Mouse (Mus musculus): ENCODE data around the gene Phrf1. TPM values are rescaled to one million over a fixed set of nuclear protein-coding genes. Genes with fewer than 3 reads are reported as not detected.

Phrf1 gene
- 119 and 133 TPM in 2 replicates for polyA plus RNA-seq (2012; ENCODE audit: low replicate concordance)

DNA sequence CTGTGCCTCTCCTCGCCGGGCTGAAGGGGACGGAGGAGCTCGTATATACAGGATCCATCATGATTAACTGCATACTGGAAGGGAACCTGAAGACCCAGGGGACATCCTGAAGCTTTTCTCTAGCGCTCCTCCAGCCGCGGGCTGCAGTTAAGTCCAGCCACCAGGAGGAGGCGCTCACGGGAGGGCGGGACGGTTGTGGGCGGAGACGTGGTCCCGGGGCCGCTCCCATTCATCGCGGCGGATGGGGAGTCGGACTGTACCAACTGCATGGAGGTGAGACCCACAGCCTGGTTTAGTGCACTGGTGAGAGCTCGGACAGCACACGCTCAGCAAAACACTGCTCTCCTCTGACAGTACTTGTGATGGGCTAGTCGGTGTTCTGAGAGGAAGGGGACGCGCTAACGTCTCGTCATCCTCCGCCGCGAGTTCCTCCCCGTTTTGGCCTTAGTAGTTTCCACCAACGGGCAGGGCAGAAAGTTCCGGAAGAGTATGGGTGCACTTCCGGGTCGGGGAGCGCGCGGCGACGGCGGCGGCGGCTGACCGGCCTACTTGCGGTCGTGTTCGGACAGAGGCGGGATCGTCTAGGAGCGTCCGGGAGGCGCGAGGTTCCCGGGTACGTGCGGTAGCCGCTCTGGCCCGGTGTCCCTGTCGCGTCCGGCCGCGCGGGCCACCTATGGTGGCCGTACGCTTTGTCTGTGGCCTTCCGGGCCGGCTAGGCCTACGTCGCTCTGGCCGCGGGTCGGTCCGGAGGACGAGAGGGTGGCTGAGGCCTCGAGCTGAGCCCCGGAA, at the start of gene Phrf1:
Gene Phrf1, plus strand, starts transcription at position 506 of the 789 bp plus-strand sequence.

DNA sequence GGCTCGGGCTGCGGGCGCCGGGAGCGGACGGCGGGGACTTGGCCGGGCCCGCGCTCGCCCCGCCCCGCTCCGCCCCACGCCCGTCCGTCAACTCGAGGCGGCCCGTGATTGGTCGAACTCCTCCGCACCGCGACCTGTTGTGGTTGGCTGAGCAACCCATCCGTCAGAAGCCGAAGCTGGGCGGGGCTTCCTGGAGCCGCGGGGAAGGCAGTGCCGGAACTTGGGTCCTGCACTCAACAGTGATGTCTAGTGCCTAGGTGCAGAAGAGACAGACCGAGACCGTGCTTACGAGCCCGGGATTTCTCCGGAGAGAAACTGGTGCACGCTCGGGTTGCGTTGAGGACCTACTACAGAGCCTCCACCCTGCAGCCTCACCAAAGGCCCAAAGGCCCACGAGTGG, 34.6 kb upstream of the Phrf1 start, which contains the start of the genes Hras and Lrrc56:
Gene Hras, minus strand, starts transcription at position 58 of the 400 bp plus-strand sequence.
Gene Lrrc56, plus strand, starts transcription at position 210 of the 400 bp plus-strand sequence.

DNA sequence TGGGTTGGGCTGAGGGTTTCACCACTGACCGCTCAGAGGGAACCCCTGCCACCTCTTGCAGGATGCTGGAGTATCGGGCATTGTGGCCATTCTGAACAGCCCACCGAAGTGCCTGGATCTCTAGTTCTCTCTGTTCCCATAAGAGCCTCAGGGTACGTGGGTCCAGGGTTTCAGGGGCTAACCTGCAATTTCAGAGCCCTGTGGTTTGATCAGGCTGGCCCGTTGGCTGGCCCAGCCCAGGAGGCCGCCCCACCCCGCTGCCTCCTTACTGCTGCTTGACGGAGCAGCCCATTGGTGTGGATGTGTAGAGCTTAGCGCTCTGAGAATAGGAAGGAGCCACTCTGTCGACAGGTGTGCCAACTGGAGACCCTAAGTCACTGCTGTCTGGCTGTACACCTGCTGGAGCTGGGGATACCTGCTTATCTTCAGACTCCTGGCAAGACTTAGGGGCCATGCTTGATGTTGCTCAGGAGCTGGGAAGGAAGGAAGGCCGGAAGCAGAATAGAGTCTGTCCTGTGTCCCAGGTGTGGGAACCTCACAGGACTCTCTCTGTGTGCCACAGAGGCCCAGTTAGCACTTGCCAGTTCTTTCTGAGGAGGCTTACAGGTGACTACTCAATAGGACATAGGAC, 14.9 kb upstream of the Phrf1 start, which contains the start of gene Lmntd2:
Gene Lmntd2, minus strand, starts transcription at position 476 of the 631 bp plus-strand sequence.

DNA sequence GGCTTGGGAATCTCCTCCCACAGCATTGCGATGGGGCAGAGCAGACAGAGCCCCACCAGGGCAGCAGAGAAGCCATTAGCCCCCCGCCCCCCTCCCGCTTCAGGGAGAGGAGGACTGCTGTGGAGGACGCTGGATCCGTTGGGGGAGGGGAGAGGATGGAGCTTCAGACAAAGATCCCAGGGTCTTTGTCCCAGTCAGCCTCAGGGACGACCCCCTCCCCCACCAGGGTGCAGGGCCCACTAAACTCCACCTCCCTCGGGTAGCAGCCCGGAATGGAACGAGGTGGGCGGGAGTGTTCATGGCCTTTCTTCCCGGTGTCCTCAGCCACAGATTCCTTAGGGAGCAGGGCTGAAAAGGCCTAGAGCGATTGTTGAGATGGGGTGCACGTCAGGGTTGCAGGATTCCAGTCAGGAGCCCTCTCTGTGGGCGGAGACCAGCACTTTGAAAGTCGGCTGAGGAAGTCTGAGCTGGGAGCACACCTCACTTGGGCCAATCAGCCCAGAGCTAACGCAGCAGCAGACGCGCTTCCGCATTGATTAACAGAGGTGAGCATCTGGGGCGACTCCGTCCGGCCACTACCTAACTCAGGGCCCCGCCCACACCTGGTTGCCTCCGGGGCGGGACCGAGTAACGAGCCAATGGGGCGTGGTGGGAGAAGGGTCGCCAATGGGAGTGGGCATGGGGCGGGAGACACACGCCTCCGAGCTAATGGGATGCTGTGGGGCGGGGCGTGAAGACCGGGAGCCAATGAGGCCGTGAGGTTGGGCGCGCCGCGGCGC, 13.3 kb upstream of the Phrf1 start, which contains the start of gene Rassf7:
Gene Rassf7, plus strand, starts transcription at position 760 of the 779 bp plus-strand sequence.

DNA sequence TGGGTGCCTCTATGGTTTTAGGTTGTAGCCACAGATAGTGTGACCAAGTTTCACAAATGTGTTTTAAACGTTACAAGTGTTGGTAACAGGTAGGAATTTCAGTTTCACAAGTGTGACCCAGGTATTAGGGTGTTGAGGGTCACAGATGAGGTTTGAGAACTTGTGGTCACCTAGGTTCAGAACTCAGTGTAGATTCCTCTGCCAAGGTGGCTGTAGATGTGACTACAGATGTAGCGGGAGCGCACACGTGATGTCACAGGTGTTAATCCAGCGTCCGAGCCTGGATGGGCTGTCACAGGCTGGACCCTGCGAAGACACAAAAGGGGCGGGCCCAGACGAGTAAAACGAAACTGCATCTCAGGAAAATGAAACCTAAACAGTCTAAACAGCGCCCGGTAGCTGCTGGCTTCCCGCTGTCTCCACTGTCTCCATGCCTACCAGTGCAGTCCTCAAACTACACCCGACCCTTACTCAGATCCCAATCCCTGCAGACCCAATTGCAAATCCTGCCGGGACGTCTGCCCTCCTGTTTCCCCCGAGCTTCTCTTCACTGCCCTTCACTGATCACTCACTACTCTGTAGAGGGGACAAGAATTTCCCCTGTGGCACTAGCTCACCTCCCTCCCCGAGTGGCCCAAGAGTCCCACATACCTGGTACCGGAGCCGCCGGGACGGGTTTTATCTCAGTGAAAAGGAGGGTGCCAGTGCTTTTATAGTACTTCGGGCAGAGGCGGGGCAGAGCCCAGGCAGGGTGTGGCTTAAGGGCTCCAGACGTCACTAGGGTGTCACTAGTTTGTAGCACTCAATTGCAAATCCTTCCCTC, 37.4 kb downstream of the Phrf1 start, which contains the start of gene Irf7:
Gene Irf7, minus strand, starts transcription at position 743 of the 823 bp plus-strand sequence.

DNA sequence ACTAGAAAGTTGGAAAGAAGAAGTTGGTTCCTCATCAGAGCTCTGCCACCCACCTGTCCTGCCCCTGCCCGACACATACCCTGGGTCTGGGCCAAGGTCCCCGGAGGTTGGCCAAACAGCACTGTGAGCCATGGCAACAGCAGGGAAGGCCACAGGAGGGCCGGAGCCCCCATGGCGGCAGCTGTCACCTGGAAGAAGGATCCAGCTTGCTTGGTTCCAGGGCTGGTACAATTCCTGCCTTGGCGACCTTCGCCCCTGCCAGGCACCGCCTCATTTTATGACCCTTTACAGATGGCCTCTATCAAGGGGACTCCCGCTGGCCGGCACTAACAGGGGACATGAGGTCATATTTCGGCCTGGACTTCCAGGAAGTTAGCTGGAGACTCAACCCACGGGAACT, 48.0 kb downstream of the Phrf1 start, which contains the start of gene Cdhr5:
Gene Cdhr5, minus strand, starts transcription at position 241 of the 400 bp plus-strand sequence.

DNA sequence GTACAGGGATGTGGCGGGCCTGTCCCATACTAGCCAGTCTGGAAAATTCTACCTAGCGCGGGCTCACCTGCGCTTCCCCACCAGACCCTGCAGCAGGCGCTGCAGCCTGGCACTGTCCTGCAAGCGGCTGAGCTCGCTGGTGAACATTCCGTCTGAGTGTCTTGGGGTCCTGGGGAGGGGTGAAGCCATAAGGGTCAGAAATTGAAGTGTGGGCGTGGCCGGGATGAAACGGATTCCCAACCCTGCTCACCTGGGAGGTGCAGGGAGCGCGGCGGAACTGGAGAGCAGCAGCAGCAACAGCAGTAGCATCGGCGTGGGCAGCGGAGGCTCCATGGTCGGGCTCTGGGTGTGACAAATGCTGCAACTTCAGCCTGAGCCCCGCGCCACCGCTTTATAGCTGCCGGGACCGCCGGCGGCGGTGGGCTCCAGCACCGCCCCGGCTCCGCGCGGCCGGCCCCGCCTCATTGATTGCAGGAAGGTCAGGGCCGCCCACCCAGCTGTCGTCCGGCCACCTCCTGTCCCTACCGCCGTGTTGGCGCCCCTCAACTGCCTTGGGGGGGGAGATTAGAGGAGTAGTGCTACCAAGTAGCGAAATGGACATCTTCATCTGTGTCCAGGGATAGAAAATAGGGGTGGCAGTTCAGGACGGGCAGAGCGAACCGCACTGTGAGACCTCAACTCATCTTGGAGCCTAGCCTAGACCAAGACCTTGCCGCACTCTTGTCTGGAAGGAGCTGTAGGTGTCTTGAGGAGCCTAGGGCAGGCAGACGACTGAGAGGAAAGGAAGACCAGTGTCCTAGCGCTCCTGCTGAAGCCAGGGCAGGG, 50.4 kb downstream of the Phrf1 start, which contains the start of gene Sct:
Gene Sct, minus strand, starts transcription at position 368 of the 825 bp plus-strand sequence.

DNA sequence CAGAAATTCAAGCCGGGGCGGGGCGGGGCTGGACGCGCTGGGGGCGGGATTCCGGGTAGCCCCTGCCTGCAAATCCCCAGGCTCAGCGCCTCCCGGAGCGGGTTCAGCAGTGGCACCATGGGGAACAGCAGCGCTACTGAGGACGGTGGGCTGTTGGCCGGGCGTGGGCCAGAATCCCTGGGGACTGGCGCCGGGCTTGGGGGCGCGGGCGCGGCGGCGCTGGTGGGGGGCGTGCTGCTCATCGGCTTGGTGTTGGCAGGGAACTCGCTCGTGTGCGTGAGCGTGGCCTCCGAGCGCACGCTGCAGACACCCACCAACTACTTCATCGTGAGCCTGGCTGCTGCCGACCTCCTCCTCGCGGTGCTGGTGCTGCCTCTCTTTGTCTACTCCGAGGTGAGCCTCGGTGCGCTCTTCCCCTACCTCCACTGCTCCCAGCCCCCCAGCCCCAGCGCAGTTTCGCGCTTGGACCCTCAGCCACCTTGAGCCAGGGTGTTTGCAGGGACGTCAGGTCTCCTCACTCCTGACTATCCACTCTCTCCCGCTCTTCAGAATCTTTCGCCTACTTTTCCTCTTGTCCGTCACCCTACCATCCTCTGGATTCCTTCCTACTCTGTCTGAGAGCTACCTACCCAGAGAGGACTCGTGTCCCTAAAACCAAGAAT, 63.5 kb downstream of the Phrf1 start, which contains the start of gene Drd4:
Gene Drd4, plus strand, starts transcription at position 86 of the 662 bp plus-strand sequence.

Other genes with a start within 250 kb of the Phrf1 start
- 25.7 and 51.0 TPM in 2 replicates for gene Ifitm3, start 218.0 kb upstream of the Phrf1 start, polyA plus RNA-seq (2012; ENCODE audit: low replicate concordance)
- 4.0 and 4.9 TPM in 2 replicates for gene Ifitm6, start 210.9 kb upstream of the Phrf1 start, polyA plus RNA-seq (2012; ENCODE audit: low replicate concordance)
- not detected in 2 replicates for gene Gm17387, start 199.7 kb upstream of the Phrf1 start, polyA plus RNA-seq (2012; ENCODE audit: low replicate concordance)
- gene B4galnt4, start 167.7 kb upstream of the Phrf1 start, polyA plus RNA-seq (2012; ENCODE audit: low replicate concordance), result 3.7 and 11.5 TPM in 2 replicates
- gene Pkp3, start 150.6 kb upstream of the Phrf1 start, polyA plus RNA-seq (2012; ENCODE audit: low replicate concordance), result 30.0 and 50.9 TPM in 2 replicates
- gene Sigirr, start 128.2 kb upstream of the Phrf1 start, polyA plus RNA-seq (2012; ENCODE audit: low replicate concordance), result 44.4 and 49.0 TPM in 2 replicates
- gene Ano9, start 111.0 kb upstream of the Phrf1 start, polyA plus RNA-seq (2012; ENCODE audit: low replicate concordance), result not detected in 2 replicates
- gene Ptdss2, start 106.4 kb upstream of the Phrf1 start, polyA plus RNA-seq (2012; ENCODE audit: low replicate concordance), result 25.5 and 46.6 TPM in 2 replicates
- 9.0 and 40.5 TPM in 2 replicates for gene Rnh1, start 55.9 kb upstream of the Phrf1 start, polyA plus RNA-seq (2012; ENCODE audit: low replicate concordance)
- gene Hras, start 34.8 kb upstream of the Phrf1 start, polyA plus RNA-seq (2012; ENCODE audit: low replicate concordance), result 32.3 and 36.1 TPM in 2 replicates
- gene Lrrc56, start 34.6 kb upstream of the Phrf1 start, polyA plus RNA-seq (2012; ENCODE audit: low replicate concordance), result 13.6 and 20.7 TPM in 2 replicates
- gene Lmntd2, start 14.7 kb upstream of the Phrf1 start, polyA plus RNA-seq (2012; ENCODE audit: low replicate concordance), result 4.7 and 9.3 TPM in 2 replicates
- gene Rassf7, start 12.9 kb upstream of the Phrf1 start, polyA plus RNA-seq (2012; ENCODE audit: low replicate concordance), result 18.6 and 26.2 TPM in 2 replicates
- gene Irf7, start 37.7 kb downstream of the Phrf1 start, polyA plus RNA-seq (2012; ENCODE audit: low replicate concordance), result 136 and 455 TPM in 2 replicates
- gene Cdhr5, start 48.0 kb downstream of the Phrf1 start, polyA plus RNA-seq (2012; ENCODE audit: low replicate concordance), result 0.06 and 0.34 TPM in 2 replicates
- gene Sct, start 50.3 kb downstream of the Phrf1 start, polyA plus RNA-seq (2012; ENCODE audit: low replicate concordance), result 0.21 TPM in 1 of 2 replicates, not detected in the other
- gene Drd4, start 63.2 kb downstream of the Phrf1 start, polyA plus RNA-seq (2012; ENCODE audit: low replicate concordance), result 0.11 TPM in 1 of 2 replicates, not detected in the other
- 16.9 and 54.5 TPM in 2 replicates for gene Deaf1, start 98.9 kb downstream of the Phrf1 start, polyA plus RNA-seq (2012; ENCODE audit: low replicate concordance)
- 23.7 and 40.6 TPM in 2 replicates for gene Tmem80, start 99.0 kb downstream of the Phrf1 start, polyA plus RNA-seq (2012; ENCODE audit: low replicate concordance)
- gene Eps8l2, start 110.1 kb downstream of the Phrf1 start, polyA plus RNA-seq (2012; ENCODE audit: low replicate concordance), result 0.34 and 0.65 TPM in 2 replicates
- 33.5 and 307 TPM in 2 replicates for gene Taldo1, start 163.4 kb downstream of the Phrf1 start, polyA plus RNA-seq (2012; ENCODE audit: low replicate concordance)
- gene Gatd1, start 185.4 kb downstream of the Phrf1 start, polyA plus RNA-seq (2012; ENCODE audit: low replicate concordance), result 9.9 and 18.8 TPM in 2 replicates
- gene Cend1, start 200.7 kb downstream of the Phrf1 start, polyA plus RNA-seq (2012; ENCODE audit: low replicate concordance), result 0.10 TPM in 1 of 2 replicates, not detected in the other
- gene Slc25a22, start 209.1 kb downstream of the Phrf1 start, polyA plus RNA-seq (2012; ENCODE audit: low replicate concordance), result 66.0 and 111 TPM in 2 replicates
- gene Pidd1, start 215.2 kb downstream of the Phrf1 start, polyA plus RNA-seq (2012; ENCODE audit: low replicate concordance), result 11.3 and 32.9 TPM in 2 replicates
- gene Rplp2, start 218.6 kb downstream of the Phrf1 start, polyA plus RNA-seq (2012; ENCODE audit: low replicate concordance), result 3,922 and 5,182 TPM in 2 replicates
- 122 and 166 TPM in 2 replicates for gene Pnpla2, start 226.4 kb downstream of the Phrf1 start, polyA plus RNA-seq (2012; ENCODE audit: low replicate concordance)
- gene Cracr2b, start 232.3 kb downstream of the Phrf1 start, polyA plus RNA-seq (2012; ENCODE audit: low replicate concordance), result 4.4 and 5.5 TPM in 2 replicates
- 7.4 and 23.0 TPM in 2 replicates for gene Cd151, start 238.6 kb downstream of the Phrf1 start, polyA plus RNA-seq (2012; ENCODE audit: low replicate concordance)
- gene Polr2l, start 246.3 kb downstream of the Phrf1 start, polyA plus RNA-seq (2012; ENCODE audit: low replicate concordance), result 22.1 and 24.5 TPM in 2 replicates
- 5.9 and 14.9 TPM in 2 replicates for gene Tspan4, start 246.5 kb downstream of the Phrf1 start, polyA plus RNA-seq (2012; ENCODE audit: low replicate concordance)

Data from hematopoietic multipotent progenitor cell, adult 10-12 weeks (in vitro differentiated cells).